Mouse (Mus musculus): ENCODE data around the gene Des. TPM values are rescaled to one million over a fixed set of nuclear protein-coding genes. Genes with fewer than 3 reads are reported as not detected.

The Des gene
- polyA plus RNA-seq, 1 experiment, result 68.8 TPM

DNA sequence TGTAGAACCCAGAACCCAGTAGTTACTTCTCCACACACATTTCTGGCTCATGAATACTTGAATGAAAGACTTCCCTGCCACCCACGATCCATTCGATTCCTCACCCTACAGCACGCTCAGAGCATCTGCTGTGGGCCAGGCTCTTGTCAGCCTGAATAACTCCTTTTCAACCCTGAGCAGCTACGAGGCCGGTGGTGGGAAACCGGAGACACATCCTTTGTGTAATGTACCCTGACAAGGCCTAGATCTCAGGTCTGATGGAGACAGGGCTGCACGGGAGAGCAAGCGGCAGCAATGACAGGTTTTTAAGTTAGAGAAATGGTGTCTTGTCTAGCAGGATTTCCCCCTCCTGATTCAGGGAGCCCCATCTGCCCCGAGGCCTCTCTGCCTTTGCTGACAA, 20.8 kb upstream of the Des start:
- H3K27ac ChIP-seq (replicated peaks; ENCODE audit: low read depth, low read length), result no peak overlapping the region
- no peak overlapping the region for H3K4me3 ChIP-seq (ENCODE audit: insufficient read depth, low read depth, low read length)
- H3K4me1 ChIP-seq (ENCODE audit: control insufficient read depth, insufficient read depth, insufficient read length, low read length), result no peaks in the 10 kb centered on the region

- Histone ChIP-seq H3K27ac (replicated peaks; ENCODE audit: low read depth, low read length) (no peak overlapping the region), H3K4me3 (ENCODE audit: insufficient read depth, low read depth, low read length) (no peak overlapping the region), H3K4me1 (ENCODE audit: control insufficient read depth, insufficient read depth, insufficient read length, low read length) (no peaks in the 10 kb centered on the region)
Observed at GRCm38 (mm10) chr1:75340519-75340918, 19.6 kb upstream of the Des start.

- H3K4me1 ChIP-seq (ENCODE audit: control insufficient read depth, insufficient read depth, insufficient read length, low read length), result no peaks in the 10 kb centered on the region
- no peak overlapping the region for H3K27ac ChIP-seq (replicated peaks; ENCODE audit: low read depth, low read length)
Observed at GRCm38 (mm10) chr1:75342874-75343416, 17.2 kb upstream of the Des start.

DNA sequence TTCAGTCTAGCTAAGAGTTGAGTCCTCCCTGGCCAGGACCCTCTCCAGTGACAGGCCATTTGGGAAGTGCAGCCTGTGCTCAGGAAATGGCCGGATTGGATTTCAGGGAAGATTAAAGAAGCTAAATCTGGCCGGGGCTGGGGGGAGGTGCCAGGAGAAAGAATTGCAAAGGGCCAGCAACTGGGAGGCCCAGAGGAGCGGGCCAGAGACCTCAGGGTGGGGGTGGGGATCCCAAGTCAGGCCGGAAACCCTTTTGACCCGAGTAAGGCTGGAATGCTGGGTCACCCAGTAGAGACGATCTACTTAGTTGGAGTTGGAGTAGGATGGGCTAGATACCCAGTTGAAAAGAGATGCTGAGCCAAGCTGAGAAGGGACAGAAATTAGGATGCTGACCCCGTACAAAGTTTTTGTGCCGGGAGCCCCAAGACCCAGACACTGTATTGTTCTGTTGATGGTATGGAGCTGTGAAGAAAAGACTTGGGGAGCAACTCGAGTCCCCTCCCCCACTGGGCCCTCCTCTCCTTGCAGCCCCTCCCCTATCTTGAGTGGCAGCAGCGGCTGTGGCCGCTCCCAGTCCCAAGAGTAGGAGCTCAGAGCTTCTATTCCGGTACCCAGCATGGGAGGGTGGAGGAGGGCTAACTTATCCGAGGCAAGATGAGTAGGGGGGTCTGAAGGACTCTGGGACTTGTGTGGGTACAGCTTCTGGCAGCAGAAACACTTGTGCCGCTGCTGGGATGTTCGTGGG, 15.7 kb upstream of the Des start:
- peak overlapping the region; percentile 36; the same call in 1 of the 2 replicates for H3K27ac ChIP-seq (replicated peaks; ENCODE audit: low read depth, low read length)
- H3K4me3 ChIP-seq (ENCODE audit: insufficient read depth, low read depth, low read length), result no peak overlapping the region
- H3K4me1 ChIP-seq (ENCODE audit: control insufficient read depth, insufficient read depth, insufficient read length, low read length), result no peaks in the 10 kb centered on the region

More at GRCm38 (mm10) chr1:75342874-75343416, 17.2 kb upstream of the Des start:
- no peak overlapping the region for H3K4me3 ChIP-seq (ENCODE audit: insufficient read depth, low read depth, low read length)

DNA sequence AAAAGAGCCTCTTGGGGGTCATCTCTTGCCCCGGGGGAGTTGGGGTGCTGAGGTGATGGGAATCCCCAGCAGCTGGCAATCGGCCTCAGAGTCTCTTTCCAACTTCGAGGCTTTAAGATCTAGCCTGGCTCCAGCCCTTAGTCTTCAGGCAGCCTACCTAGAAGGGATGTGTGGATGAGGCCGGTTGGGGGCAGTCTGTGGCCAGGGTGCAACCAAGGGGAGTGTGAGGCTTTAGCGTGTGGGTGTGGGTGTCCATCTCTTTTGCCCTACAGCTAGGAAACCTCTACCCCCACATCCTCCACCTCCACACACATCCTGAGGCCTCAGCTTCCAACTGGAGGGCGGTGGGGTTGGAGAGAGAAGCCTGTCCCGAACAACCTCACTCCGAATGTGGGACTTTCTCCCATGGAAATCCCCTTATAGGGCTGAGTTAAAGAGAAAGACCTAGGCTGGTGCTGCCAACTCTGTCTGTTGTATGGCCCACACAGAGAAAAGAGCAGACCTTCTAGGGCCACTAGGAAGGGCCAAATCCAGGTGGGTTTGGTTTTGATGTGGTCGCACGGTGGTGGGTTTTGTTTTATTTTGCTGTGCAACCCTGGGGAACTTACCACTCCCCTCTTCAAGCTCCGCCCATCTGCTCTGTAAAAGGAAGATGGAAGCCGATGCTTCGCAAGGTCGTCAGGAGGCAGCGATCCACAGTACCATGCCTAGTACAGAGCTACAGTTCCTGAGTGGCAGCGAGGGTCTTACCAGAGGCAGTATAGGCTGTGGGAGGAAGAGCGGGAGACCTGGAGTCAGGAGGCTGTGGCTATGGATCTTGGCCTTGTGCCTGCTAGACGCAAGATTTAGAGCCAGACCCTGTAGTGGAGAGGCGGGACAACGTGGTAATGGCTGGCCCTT, 14.8 kb upstream of the Des start:
- H3K27ac ChIP-seq (replicated peaks; ENCODE audit: low read depth, low read length), result no peak overlapping the region
- H3K4me3 ChIP-seq (ENCODE audit: insufficient read depth, low read depth, low read length), result no peak overlapping the region
- H3K4me1 ChIP-seq (ENCODE audit: control insufficient read depth, insufficient read depth, insufficient read length, low read length), result no peaks in the 10 kb centered on the region

DNA sequence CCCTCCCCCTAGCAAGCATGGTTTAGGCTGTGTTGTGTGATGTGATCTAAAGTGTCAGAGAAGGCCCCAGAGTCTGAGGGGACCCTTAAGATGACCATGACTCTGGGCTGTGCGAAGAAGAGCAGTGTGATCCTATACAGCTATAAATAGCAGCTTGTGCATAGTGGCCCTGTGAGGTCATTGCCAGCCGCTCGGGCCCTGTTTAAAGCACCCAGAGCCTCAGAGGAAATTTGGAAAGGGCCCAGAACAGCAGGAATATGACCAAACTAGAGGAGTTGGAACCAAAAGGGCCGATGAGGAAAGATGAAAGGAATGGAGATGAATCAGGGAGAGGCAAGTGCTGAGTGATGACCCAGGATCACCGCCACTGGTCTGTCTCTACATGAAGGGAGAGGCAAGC, 12.8 kb upstream of the Des start:
- H3K4me3 ChIP-seq (ENCODE audit: insufficient read depth, low read depth, low read length), result no peak overlapping the region
- no peaks in the 10 kb centered on the region for H3K4me1 ChIP-seq (ENCODE audit: control insufficient read depth, insufficient read depth, insufficient read length, low read length)
- H3K27ac ChIP-seq (replicated peaks; ENCODE audit: low read depth, low read length), result no peak overlapping the region

- H3K4me3 ChIP-seq (ENCODE audit: insufficient read depth, low read depth, low read length), result no peak overlapping the region
- H3K4me1 ChIP-seq (ENCODE audit: control insufficient read depth, insufficient read depth, insufficient read length, low read length), result no peaks in the 10 kb centered on the region
- H3K27ac ChIP-seq (replicated peaks; ENCODE audit: low read depth, low read length), result no peak overlapping the region
Observed at GRCm38 (mm10) chr1:75349275-75349674, 10.9 kb upstream of the Des start.

- Histone ChIP-seq H3K4me3 (ENCODE audit: insufficient read depth, low read depth, low read length) (no peak overlapping the region), H3K4me1 (ENCODE audit: control insufficient read depth, insufficient read depth, insufficient read length, low read length) (peaks cover 2% of the 10 kb centered on the region; the same call in 1 of the 2 replicates), H3K27ac (replicated peaks; ENCODE audit: low read depth, low read length) (peak overlapping the region; percentile 66)
Observed at GRCm38 (mm10) chr1:75357261-75357660, 2.9 kb upstream of the Des start.

DNA sequence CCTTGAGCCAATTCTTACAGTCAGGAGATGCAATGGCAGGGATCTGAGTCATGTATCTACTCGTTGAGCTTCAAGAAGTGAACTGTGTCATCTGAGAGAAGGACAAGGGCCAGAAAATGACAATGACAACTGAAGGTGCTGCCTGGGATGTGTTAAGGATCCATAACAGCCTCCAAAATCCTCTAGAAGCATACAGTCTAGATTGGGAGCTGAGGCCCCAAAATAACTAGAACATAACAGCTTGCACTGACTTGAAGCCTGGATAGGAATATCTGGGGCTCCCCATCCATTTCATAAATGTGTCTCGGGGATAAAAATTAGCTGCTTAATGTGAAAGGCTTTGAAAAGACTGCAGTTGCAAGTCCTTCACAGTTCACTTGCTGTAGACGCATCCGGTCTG, 2.1 kb upstream of the Des start:
- peak overlapping the region; percentile 66 for H3K27ac ChIP-seq (replicated peaks; ENCODE audit: low read depth, low read length)
- H3K4me1 ChIP-seq (ENCODE audit: control insufficient read depth, insufficient read depth, insufficient read length, low read length), result peaks cover 2% of the 10 kb centered on the region; the same call in 1 of the 2 replicates
- H3K4me3 ChIP-seq (ENCODE audit: insufficient read depth, low read depth, low read length), result no peak overlapping the region

DNA sequence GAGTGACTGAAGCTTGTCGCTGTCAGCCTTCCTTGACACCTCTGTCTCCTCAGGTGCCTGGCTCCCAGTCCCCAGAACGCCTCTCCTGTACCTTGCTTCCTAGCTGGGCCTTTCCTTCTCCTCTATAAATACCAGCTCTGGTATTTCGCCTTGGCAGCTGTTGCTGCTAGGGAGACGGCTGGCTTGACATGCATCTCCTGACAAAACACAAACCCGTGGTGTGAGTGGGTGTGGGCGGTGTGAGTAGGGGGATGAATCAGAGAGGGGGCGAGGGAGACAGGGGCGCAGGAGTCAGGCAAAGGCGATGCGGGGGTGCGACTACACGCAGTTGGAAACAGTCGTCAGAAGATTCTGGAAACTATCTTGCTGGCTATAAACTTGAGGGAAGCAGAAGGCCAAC, 783 bp upstream of the Des start:
- H3K4me1 ChIP-seq (ENCODE audit: control insufficient read depth, insufficient read depth, insufficient read length, low read length), result peaks cover 2% of the 10 kb centered on the region; the same call in 1 of the 2 replicates

GRCm38 (mm10) chr1:75361123-75361522, 994 bp downstream of the Des start:
- no peak overlapping the region for H3K4me3 ChIP-seq (ENCODE audit: insufficient read depth, low read depth, low read length)
- peaks cover 2% of the 10 kb centered on the region; the same call in 1 of the 2 replicates for H3K4me1 ChIP-seq (ENCODE audit: control insufficient read depth, insufficient read depth, insufficient read length, low read length)
- peak overlapping the region; percentile 75 for H3K27ac ChIP-seq (replicated peaks; ENCODE audit: low read depth, low read length)

More for the DNA sequence above, 783 bp upstream of the Des start:
- no peak overlapping the region for H3K27ac ChIP-seq (replicated peaks; ENCODE audit: low read depth, low read length)
- H3K4me3 ChIP-seq (ENCODE audit: insufficient read depth, low read depth, low read length), result no peak overlapping the region

- peak overlapping the region; percentile 81 for H3K27ac ChIP-seq (replicated peaks; ENCODE audit: low read depth, low read length)
- peak overlapping the region; percentile 43 for H3K4me3 ChIP-seq (ENCODE audit: insufficient read depth, low read depth, low read length)
- H3K4me1 ChIP-seq (ENCODE audit: control insufficient read depth, insufficient read depth, insufficient read length, low read length), result peaks cover 2% of the 10 kb centered on the region; the same call in 1 of the 2 replicates
Observed at GRCm38 (mm10) chr1:75361750-75362149, 1.6 kb downstream of the Des start.

GRCm38 (mm10) chr1:75363868-75364267, 3.7 kb downstream of the Des start:
- Histone ChIP-seq H3K4me3 (ENCODE audit: insufficient read depth, low read depth, low read length) (no peak overlapping the region), H3K27ac (replicated peaks; ENCODE audit: low read depth, low read length) (no peak overlapping the region), H3K4me1 (ENCODE audit: control insufficient read depth, insufficient read depth, insufficient read length, low read length) (no peaks in the 10 kb centered on the region; the same call in 1 of the 2 replicates)

DNA sequence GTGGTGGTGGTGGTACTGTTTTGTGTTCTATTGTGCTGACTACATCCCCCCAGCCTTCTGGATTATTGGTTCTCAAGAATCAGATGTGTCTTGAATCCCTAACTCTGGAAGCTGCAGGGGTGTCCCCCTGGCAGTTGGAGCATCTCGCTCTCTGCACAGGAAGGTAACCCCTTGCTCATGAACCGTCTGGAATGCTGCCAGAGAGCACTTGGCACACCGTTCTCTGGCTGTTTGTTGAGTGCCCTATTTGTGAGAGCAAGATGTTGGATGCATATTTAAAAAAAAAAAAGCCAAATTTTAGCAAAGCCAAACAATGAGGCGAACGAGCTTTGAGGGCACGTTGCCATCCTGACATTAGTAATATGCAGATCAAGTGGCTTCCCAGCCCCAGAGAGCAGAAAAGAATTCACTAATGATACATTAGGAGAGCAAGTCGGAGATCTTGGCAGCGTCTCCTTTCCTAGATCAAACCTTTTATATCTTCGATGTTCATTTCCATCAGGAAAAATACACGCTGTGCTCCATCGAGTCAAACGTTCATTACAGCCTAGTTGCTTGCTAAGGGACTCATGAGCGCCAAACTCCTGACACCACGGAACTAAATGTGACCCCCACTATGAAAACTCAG, 5.5 kb downstream of the Des start:
- Histone ChIP-seq H3K4me1 (ENCODE audit: control insufficient read depth, insufficient read depth, insufficient read length, low read length) (no peaks in the 10 kb centered on the region; the same call in 1 of the 2 replicates), H3K4me3 (ENCODE audit: insufficient read depth, low read depth, low read length) (no peak overlapping the region), H3K27ac (replicated peaks; ENCODE audit: low read depth, low read length) (no peak overlapping the region)

All from brown adipose tissue, adult 24 weeks (tissue).